Mouse (Mus musculus) urinary bladder, postnatal 14 days (tissue): ENCODE results near the gene Fos.

Source experiments
- DNase-seq: peaks from one replicate; pipeline ENCODE4 v3.0.0; 2021; ENCODE audit warnings: low spot score

Fos gene

DNA sequence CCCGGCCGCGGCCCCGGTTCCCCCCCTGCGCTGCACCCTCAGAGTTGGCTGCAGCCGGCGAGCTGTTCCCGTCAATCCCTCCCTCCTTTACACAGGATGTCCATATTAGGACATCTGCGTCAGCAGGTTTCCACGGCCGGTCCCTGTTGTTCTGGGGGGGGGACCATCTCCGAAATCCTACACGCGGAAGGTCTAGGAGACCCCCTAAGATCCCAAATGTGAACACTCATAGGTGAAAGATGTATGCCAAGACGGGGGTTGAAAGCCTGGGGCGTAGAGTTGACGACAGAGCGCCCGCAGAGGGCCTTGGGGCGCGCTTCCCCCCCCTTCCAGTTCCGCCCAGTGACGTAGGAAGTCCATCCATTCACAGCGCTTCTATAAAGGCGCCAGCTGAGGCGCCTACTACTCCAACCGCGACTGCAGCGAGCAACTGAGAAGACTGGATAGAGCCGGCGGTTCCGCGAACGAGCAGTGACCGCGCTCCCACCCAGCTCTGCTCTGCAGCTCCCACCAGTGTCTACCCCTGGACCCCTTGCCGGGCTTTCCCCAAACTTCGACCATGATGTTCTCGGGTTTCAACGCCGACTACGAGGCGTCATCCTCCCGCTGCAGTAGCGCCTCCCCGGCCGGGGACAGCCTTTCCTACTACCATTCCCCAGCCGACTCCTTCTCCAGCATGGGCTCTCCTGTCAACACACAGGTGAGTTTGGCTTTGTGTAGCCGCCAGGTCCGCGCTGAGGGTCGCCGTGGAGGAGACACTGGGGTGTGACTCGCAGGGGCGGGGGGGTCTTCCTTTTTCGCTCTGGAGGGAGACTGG is at the start of gene Fos:
Gene Fos, plus strand, starts transcription at position 410 of the 817 bp plus-strand sequence.
- DNase-seq: peak; percentile 90

DNA sequence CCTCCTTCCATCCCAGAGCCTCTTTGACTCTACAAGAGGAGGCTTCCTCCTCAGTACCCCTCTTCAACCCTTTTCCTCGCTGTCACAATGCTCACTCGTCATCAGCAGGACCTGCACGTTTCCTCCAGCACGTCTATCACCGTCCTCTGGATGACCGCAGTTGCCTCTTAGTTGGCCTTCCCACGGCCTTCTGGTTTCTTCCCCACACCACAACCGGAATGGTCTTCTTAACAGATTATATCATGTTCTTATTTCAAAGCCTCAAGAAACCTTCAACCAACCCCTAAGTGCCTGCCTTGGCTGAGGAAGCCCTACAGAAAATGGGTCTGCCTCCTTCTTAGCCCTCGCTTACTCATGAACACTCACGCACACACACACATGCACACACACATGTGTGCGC is 48.0 kb upstream of the Fos start:
- no peak for DNase-seq

DNA sequence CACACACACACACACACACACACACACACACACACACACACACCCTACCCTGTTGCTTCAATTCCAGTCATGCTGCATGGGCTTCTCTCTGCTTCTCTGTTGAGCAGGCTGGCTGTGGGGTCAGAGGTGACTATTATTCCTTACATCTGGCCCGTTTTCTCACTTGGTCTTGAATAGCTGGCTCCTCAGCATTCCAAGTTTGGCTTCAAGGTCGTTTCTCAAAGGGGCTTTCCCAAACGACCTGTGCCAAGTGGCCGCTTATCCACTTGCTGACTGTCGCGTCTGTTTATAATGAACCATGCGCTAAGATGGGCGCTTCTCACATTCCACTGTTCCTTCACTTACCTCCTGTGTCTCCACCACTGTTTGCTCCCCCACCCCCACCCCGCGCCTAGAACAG is 47.6 kb upstream of the Fos start:
- no peak for DNase-seq

DNA sequence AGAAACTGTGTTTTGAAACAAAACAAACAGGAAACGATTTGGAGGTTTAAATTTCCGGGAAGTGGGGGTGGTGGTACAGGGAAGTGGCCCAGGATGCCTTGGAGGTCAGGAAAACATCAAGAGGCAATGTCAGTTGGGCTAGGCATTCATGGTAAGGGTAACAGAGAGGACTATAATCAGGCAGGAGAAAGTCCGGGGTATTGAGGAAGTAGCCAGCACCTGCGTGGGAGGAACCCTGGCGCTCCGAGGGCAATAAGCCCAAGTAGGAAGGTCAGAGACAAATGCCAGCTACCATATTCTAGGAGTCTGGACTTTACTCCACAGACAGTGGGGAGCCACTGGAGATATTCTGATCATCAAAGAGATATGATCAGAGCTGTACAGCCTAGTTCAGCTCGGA is 45.9 kb upstream of the Fos start:
- no peak for DNase-seq

DNA sequence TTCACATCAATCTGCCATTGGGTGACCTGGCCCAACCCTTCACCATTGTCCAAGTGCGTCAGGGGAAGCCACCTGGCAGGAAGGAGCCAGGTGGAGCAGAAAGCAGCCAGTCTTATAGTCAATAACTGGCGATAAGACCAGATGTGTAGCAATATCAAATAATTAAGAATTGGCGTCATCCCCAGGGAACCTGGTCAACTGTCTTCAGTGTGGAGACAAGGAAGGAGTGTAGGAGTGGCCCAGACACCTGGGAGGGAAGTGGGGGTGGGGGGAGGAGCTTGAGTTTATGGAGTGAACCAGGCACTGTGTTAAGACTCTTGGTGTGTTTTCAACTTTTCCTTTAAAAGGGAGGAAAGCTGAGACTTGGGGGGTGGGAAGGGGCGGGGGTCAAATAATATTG is 43.7 kb upstream of the Fos start:
- DNase-seq: no peak

DNA sequence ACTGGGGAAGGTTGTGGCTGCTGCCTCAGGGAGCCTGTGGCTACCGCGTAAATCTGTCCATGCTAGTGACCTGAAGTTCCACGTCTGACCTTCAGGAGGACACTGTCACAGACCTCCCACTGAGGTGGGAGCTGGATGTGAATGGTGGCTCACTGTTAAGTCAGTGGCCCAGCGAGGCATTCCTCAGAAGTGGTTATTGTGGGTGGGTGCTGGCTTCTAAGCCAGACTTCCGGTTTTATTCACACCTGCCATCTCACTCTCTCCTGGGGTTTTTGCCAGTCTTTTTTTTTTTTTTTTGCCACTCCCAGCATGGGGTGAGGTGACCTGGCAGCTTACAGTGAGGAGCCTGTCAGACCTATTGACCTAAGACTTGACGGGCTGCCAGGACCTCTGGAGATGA is 43.3 kb upstream of the Fos start:
- no peak for DNase-seq

DNA sequence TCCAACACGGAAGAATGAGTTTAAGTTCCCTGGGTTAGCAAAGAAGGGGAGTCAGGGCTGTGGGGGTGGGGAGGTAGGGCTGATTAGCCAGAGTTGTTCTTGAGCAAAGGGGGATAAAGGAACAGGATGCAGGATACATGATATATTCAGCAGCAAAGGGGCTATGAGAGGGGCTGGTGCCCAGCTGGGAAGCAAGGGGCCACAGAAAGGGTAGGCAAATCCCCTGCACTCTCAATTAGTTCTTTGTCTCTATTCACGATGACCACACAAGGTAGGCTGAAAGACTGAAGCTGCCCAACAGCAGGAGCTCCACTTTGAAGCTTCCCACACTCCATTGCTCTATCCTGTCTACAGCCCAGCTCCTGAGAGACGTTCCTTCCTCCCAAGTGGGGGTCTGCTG is 39.8 kb upstream of the Fos start:
- no peak for DNase-seq

DNA sequence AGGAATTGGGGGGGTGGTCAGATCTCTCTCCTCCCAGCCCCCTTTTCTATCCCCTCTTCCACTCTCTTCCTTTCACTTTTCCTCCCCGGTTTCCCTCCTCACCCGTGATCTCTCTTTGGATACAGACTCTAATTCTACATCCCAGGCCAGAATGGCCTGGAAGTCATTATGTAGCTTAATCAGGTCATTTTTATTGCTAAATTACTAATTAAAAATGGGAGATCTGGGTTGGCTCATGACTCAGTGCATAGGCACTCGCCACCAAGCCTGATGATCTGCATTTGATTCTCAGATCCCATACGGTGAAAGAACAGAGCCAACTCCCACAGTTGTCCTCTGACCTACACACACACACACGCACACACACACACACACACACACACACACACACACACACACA is 39.2 kb upstream of the Fos start:
- DNase-seq: no peak

DNA sequence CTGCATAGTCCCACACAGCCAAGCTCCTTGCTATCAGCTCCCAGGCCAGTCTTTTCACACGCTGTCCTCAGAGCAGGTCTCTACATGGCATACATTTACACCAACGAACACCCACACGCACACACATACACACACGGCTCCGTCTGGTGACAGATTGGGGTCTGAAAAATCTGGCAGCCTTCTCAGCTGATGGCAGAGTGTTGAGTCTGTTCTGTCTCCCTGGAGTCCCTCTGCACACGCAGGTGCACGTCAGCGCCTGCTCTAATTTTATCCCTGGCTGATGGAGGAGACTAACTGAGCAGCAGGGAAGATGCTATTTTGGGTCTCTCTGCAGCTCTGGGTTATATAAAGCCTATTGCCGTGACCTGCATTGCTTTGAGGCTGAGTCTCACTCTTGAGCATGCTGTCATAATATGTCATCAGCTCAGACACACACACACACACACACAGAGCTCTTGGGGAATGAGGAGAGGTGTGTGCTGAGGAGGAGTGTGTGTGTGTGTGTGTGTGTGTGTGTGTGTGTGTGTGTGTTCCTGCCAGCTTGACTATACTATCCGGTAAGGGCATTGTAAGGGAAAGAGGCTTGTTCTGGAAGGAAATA is 37.6 kb upstream of the Fos start:
- no peak for DNase-seq

DNA sequence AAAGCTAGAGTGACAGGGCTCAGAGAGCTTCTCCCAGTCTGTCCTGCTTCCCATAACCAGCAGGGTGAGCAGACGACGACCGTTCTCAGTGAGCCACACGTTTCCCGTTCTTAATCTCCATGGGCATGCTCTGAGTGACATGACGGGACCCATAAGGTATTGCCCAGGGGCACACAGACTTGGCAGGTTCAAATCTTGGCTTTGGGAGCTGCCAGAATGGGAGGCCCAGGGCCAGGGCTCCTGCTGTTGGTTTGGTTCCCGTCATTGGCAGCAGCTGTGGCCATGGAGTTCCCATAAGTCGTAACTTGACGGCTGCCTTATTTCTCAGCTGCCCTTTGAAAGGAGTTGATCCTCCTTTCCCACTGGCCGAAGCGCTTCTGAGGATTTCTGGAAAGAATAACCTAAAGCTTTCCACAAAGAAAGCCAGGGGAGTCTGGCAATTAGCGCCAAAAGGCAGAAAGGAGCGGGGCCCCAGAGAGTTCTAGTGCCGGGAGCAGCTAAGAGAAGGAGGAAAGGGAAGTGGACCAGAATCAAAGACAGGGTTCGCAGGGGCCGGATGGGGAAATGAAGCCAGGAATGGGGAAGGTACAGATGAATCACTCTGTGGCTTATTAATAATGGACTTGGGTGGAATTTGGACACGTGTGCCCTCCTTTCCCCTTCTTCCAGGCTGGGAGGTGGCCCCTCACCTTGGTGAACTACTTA is 36.4 kb upstream of the Fos start:
- DNase-seq: no peak

DNA sequence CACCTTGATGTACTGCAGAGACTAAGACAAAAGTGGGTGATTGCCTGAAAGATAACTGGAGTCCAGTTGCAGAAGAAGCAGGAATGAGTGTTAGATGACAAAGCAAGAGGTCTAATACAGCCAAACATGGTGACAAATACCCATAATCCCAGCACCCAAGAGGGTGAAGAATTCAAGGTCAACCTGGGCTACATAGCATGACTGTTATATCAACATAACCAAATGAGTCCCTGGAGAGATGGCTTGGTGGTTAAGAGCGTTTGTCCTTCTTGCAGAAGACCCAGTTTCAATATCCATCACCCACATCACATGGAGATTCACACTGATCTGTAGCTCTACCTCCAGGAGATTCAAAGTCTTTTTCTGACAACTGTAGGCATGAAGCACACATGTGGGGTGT is 30.2 kb upstream of the Fos start:
- DNase-seq: no peak

DNA sequence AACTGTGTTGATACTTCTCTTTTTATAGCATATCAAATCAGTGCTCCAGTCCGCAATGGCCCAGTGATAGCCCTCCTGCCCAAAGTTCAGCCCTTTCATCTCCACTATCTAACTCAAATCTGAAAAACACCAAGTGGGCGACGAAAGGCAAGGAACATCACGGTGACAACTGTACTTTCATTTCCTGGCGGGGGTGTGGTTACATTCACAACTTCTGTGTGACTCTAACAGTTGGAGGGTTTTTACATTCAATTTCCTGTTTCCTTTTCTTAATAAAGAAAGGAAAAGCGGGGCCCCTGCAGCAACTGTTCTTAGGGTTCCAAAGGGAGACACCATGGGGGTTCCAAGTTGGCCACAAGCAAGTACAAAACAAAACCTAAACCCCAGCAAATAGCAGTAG is 29.0 kb upstream of the Fos start:
- DNase-seq: no peak

DNA sequence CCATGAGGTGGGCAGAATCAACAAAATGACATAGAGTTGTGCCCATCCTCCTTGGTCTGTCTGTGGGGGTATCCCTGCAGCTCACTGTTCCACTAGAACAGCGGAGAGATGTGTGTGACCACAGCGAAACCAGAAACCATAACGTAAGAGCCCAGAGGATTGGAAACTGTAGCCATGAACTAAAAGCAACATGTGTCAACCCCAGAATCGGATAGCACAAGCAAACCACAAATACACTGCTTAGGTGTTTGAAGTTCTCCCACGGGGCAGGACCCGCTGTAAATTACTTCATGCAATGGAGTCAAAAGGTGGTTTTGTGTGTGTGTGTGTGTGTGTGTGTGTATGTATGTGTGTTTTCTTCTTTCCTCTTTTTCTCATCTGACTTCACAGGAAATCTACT is 26.7 kb upstream of the Fos start:
- DNase-seq: no peak

DNA sequence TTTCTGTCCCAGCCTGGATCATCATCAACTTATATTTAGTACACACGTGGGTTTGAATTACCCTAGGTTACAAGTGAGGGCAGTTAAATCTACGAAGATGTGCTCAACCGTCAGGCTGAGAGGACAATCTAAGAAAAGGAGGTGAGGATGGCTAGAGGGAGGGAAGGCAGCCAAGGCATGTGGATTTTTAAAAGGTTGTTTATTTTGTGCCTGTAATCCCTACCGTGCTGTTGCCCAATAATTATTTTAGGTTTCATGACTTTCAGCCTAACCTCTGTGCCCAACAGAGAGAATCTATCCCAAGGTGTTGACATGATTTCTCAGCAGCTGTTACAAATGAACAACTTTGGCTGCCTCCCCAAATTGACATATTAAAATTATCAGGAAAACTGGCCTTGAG is 26.2 kb upstream of the Fos start:
- DNase-seq: no peak

DNA sequence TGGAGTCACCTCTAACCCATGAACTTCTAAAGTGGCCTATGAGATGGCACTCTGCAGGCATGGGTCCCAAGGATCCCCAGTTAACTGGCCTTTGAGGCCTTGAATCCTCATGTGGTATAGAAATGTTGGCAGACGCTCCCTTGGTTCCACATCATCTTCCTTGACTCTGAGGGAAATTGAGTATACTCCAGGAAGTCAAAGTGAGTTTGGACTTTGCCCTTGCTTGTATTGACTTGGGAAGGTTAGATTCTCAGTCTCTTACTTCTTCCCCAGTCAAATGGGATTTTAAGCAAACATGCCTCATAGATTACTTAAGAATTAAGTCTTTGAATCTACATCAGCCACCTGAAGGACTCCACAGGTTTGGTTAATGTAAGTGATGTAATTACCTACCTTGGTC is 24.2 kb upstream of the Fos start:
- no peak for DNase-seq

DNA sequence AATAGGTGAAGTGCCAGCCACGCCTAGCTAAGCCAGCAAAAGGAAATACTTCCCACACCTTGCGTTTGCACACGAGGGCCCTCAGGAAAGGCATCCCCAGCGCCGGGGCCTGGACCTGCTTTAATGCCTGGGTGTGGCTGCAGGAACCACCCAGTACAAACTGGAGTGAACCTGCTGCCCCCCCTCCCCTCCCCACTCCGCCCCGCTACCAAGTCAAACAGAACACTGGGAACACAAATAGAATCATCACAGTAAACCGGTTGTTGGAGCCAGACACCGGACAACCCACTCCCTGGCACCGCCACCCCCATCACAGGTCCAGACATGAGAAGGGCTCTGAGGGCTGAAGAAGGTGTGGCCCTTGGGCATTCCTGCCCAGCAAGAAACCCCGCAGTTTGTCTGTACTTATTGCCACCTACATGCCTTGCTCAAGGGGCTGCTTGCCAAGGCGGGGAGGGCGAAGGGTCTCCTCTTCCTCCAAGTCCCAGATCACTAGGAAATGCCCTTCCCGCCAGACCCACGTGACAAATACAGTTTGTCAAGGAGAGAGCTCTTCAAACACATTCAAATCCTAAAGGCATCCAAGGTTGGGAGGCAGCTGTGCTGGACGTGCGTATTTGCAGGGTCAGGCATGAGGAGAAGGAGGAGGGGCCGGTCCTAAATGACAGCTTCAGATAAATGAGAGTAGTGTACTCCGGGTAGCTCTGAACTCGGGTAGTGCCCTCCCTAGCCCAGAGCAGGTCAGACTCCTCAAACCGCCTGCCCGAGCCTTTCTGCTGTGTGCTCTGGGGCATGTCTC is 21.8 kb upstream of the Fos start:
- DNase-seq: peak; percentile 89

DNA sequence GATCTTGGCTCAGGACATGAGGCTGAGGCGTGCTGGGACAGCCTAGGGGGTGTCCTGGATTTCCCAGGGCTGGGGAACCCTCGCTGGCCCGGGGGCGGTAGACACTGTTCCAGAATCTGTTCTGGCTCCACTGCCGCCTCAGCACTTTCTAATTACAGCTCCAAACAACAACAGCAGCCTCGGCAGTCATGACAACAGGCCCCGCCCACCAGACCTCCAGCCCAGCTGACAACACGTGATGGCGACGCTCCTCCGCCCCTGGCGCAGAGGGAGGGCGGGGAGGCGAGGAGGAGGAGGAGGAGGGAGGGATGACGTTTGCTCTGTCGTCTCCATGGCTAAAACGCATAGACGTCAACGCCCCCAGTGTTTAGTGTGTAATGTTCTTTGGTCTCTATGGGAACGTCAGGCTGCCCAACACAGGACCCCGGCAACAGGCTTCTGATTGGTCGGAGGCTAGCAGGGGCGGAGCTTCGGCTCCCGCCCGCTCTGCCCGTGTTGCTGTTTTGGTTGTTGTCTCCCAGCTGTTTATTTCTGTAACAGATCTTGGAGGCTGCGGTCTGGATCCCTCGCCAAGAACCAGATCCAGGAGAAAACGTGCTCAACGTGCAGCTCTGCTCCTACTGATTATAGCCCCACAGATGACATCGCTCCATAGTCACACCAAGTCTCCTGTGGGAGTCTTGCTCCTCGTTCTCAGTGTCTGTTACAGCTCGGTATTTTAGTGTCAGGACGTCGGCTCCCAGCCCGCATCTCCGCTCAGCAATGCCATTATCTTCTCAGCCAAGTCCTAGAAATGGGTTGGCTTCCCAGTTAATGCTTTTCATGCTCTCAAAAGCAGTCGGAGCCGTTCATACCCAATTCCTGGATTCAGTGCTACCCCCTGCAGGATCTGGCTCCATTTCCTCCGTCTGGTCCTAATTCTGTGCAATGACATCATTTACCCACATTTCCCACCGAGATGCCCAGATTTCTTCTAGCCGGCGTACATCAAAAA is 18.3 kb upstream of the Fos start:
- DNase-seq: peak; percentile 98

DNA sequence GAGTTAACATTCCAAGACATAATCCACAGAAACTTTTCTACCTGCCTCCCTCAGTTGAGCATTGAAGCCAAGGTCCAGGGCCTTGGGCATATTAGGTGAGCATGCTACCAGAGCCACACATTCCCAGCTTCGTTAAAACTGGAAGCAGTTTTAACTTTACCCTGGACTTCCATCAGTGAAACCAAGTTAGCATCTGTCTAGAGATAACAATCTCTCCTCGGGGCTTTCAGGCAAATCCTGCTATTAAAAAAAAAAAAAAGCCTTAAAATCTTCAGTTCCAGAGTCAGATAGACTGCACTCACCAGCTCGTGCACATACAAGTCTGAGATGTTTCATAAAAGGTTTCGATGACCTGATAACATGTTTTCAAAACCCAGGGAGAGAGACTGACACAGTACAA is 17.4 kb upstream of the Fos start:
- no peak for DNase-seq

DNA sequence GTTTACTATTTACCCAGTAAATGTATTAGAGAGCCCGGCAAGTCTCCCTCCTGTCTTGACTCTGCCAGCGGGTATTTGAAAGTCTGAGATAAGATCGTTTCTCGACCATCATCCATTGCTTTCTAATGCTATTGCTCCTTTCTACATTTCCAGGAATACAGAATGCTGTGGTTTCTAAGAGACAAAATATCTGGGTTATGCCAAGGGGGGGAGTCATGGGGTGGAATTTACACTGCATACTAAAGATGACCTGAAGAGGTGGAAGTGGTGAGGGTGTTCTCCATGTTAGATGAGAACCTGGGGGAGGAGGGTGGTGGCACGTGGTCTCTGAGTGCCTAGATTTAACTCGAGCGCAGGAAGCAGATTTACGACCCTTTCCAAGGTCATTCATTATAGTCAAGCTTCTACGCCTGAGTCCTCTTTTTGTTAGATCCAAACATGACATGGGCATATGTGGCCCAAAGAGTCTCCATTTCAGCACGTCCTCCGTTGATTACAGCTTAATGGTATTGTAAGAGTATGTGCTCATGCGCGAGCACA is 16.7 kb upstream of the Fos start:
- no peak for DNase-seq

DNA sequence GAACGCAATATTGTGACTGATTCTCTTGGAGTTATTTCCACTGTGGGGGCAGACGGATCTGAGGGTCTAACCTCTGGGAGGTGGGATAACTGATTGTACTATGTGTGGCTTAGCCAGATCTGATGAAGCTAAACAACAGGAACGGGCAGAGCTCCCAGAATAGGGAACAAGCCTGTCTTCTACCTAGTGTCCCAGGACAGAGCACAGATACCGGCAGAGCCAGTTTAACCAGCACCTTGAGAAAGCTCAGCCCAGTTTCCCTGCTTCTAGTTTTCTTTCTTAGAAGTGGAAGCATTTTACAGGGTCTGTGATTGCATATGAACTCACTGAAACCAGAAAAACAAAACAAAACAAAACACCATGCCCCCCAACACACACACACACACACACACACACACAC is 13.9 kb upstream of the Fos start:
- peak; percentile 67 for DNase-seq
